Mouse (Mus musculus): ENCODE data around the gene Nav1. TPM values are rescaled to one million over a fixed set of nuclear protein-coding genes. Genes with fewer than 3 reads are reported as not detected.

The Nav1 gene
- polyA plus RNA-seq, 1 experiment from 2014 or later, result 18.0 TPM

DNA sequence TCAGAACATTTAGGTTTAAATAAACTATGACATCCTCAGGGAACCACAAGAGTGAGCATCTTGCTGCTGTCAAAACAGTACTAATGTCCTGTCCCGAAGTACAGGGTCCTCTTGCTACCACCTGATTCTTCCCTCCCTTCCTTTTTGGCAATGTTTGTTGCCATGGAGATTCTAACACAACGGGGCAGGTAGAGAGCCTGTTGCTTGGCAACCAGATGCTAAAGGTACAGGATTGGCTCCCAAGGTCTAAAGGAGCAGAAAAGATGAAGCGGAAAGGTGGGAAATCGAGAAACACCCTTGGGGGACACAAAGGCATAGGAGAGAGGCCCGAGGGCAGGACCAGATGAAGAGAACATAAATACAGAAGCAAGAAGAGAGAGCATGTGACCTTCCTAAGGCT lies 17.6 kb upstream of the Nav1 start:
- Histone ChIP-seq H3K4me3 (ENCODE audit: low read depth, low read length) (no peak overlapping the region), H3K27ac (replicated peaks; ENCODE audit: low read depth, low read length) (no peak overlapping the region), H3K9ac (ENCODE audit: low read depth, low read length) (no peak overlapping the region), H3K9me3 (ENCODE audit: control insufficient read depth, low read length) (no peaks in the 10 kb centered on the region), H3K36me3 (ENCODE audit: control insufficient read depth, insufficient read depth, low read length) (no peaks in the 10 kb centered on the region), H3K27me3 (replicated peaks; ENCODE audit: control insufficient read depth, insufficient read depth, low read length) (no peaks in the 10 kb centered on the region), H3K4me2 (ENCODE audit: low read depth, low read length) (no peak overlapping the region), H3K4me1 (ENCODE audit: control insufficient read depth, insufficient read depth, low read length) (0 out of 2 replicates have a peak, but pooled peaks cover 4% of the 10 kb centered on the region)
- no peak for DNase-seq (ENCODE audit: low spot score)
- ATAC-seq (ENCODE audit: low read depth), result no peak
- WGBS, result 62% methylated on average over 5 of the region's 5 CpGs

DNA sequence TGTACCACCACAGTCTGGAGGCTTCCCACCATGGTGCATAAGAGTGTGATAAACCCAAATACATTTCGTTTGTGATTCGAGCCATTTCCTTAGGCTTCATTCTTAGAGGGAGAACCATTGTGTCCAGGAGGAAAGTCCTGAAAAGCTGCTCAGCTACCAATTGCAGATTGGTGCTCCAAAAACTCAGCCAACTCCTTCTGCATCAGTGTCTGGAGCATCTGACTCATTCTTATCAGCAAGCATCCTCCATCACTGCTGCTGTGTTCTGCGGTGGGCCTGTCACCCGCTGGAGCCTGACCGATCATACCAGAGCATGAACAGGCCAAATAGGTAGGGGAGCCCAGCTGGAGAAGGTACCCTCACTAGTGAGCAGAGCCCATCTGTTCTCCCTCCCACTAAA lies 16.0 kb upstream of the Nav1 start:
- Histone ChIP-seq H3K36me3 (ENCODE audit: control insufficient read depth, insufficient read depth, low read length) (no peaks in the 10 kb centered on the region), H3K4me1 (ENCODE audit: control insufficient read depth, insufficient read depth, low read length) (0 out of 2 replicates have a peak, but pooled peaks cover 4% of the 10 kb centered on the region), H3K9me3 (ENCODE audit: control insufficient read depth, low read length) (no peaks in the 10 kb centered on the region), H3K4me2 (ENCODE audit: low read depth, low read length) (no peak overlapping the region), H3K4me3 (ENCODE audit: low read depth, low read length) (no peak overlapping the region), H3K27ac (replicated peaks; ENCODE audit: low read depth, low read length) (no peak overlapping the region), H3K27me3 (replicated peaks; ENCODE audit: control insufficient read depth, insufficient read depth, low read length) (no peaks in the 10 kb centered on the region), H3K9ac (ENCODE audit: low read depth, low read length) (no peak overlapping the region)
- ATAC-seq (ENCODE audit: low read depth) (no peak), DNase-seq (ENCODE audit: low spot score) (no peak)
- 91% methylated on average over 5 of the region's 5 CpGs for WGBS

DNA sequence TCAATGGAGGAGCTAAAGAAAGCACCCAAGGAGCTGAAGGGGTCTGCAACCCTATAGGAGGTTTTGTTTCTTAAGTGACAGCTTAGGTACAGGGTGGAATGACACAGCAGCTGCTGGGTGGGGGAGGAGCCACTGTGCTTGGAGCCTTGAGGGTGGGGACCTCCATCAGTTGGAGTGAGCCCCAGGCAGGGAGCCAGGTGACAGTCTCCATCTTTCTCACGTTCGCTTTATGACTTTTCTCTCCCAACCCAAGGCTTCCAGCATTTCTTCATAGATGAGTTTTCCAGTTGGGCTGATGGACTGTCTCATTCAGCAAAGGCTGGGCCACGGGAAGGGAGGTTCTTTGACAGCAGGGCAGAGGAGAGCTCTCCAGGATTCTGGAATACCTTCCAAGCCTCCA lies 14.2 kb upstream of the Nav1 start:
- H3K4me2 ChIP-seq (ENCODE audit: low read depth, low read length), result no peak overlapping the region
- no peak overlapping the region for H3K27ac ChIP-seq (replicated peaks; ENCODE audit: low read depth, low read length)
- no peaks in the 10 kb centered on the region for H3K27me3 ChIP-seq (replicated peaks; ENCODE audit: control insufficient read depth, insufficient read depth, low read length)
- WGBS, result 27% methylated on average over 3 of the region's 3 CpGs
- H3K4me3 ChIP-seq (ENCODE audit: low read depth, low read length), result no peak overlapping the region
- H3K36me3 ChIP-seq (ENCODE audit: control insufficient read depth, insufficient read depth, low read length), result no peaks in the 10 kb centered on the region
- H3K9ac ChIP-seq (ENCODE audit: low read depth, low read length), result no peak overlapping the region
- DNase-seq (ENCODE audit: low spot score) (no peak), ATAC-seq (ENCODE audit: low read depth) (no peak)
- H3K9me3 ChIP-seq (ENCODE audit: control insufficient read depth, low read length), result no peaks in the 10 kb centered on the region
- 0 out of 2 replicates have a peak, but pooled peaks cover 5% of the 10 kb centered on the region for H3K4me1 ChIP-seq (ENCODE audit: control insufficient read depth, insufficient read depth, low read length)

DNA sequence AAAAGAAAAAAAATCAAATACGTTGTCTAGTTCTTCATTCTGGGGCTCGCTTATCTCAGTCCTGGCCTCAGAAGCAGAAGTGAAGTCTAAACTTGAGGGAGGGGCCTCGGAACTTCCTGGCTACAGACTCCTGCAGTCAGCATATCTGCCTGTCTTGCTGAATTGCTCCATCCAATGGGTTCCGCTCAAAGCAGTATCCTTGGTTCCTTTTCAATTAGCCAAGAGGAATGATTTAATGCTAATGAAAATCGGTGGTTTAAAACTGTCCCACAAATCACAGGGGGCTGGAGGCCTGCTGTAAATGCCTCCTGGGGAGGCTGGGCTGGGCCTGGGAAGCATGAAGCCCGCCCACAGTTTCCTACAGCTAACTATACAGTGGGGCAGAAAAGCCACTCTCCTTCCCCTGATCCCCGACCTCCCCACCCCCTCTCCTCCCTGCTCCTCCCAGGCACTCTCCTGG lies 12.9 kb upstream of the Nav1 start:
- 10% methylated on average over 7 of the region's 7 CpGs for WGBS

DNA sequence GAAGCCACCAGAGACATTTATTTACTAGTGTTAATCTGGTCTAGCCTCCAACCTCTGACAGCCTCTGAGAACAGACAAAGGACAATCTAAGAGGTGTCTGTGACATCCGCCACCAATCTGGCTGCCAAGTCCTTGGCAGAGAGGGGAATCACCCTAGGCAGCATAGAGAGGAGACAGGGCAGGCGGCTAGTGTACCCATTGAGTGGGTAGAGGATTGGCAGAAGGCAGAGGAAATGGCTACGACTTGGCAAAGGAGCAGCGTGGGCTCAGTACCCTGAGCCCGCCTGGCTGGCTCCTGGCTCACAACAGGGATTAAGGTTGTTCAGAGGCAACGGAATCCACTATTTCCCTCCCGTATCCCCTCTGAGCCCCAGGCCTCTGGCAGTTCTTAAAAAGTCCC lies 12.0 kb upstream of the Nav1 start:
- ATAC-seq (ENCODE audit: low read depth) (no peak), DNase-seq (ENCODE audit: low spot score) (no peak)
- Histone ChIP-seq H3K27me3 (replicated peaks; ENCODE audit: control insufficient read depth, insufficient read depth, low read length) (no peaks in the 10 kb centered on the region), H3K4me1 (ENCODE audit: control insufficient read depth, insufficient read depth, low read length) (0 out of 2 replicates have a peak, but pooled peaks cover 10% of the 10 kb centered on the region), H3K4me3 (ENCODE audit: low read depth, low read length) (no peak overlapping the region), H3K36me3 (ENCODE audit: control insufficient read depth, insufficient read depth, low read length) (no peaks in the 10 kb centered on the region), H3K9me3 (ENCODE audit: control insufficient read depth, low read length) (no peaks in the 10 kb centered on the region), H3K9ac (ENCODE audit: low read depth, low read length) (no peak overlapping the region), H3K4me2 (ENCODE audit: low read depth, low read length) (no peak overlapping the region), H3K27ac (replicated peaks; ENCODE audit: low read depth, low read length) (no peak overlapping the region)
- 57% methylated on average over 7 of the region's 7 CpGs for WGBS

More for the DNA sequence above, 12.9 kb upstream of the Nav1 start:
- H3K4me3 ChIP-seq (ENCODE audit: low read depth, low read length), result no peak overlapping the region
- H3K4me1 ChIP-seq (ENCODE audit: control insufficient read depth, insufficient read depth, low read length), result 0 out of 2 replicates have a peak, but pooled peaks cover 10% of the 10 kb centered on the region
- ATAC-seq (ENCODE audit: low read depth) (no peak), DNase-seq (ENCODE audit: low spot score) (peak; percentile 23)
- H3K36me3 ChIP-seq (ENCODE audit: control insufficient read depth, insufficient read depth, low read length), result no peaks in the 10 kb centered on the region
- no peaks in the 10 kb centered on the region for H3K9me3 ChIP-seq (ENCODE audit: control insufficient read depth, low read length)
- no peak overlapping the region for H3K4me2 ChIP-seq (ENCODE audit: low read depth, low read length)
- no peak overlapping the region for H3K9ac ChIP-seq (ENCODE audit: low read depth, low read length)
- H3K27me3 ChIP-seq (replicated peaks; ENCODE audit: control insufficient read depth, insufficient read depth, low read length), result no peaks in the 10 kb centered on the region
- H3K27ac ChIP-seq (replicated peaks; ENCODE audit: low read depth, low read length), result no peak overlapping the region

DNA sequence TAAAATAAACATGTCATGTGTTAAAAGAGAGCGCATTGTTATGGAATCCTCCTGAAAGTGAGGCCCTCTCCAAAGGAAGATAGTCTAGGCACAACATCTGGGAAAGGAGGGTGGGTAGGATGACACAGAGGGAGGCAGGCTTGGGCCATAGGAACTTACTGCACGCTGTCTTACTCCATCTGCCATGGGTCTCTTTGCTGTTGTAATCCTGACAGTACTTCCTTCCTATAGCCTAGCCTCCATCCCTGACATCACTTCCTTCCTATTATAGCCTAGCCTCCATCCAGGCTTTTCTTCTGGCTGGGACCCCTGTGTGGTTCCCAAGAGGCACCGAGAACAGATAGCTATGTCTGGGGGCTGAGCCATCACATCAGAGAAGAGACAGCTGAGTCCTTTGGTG lies 10.2 kb upstream of the Nav1 start:
- Histone ChIP-seq H3K4me3 (ENCODE audit: low read depth, low read length) (no peak overlapping the region), H3K4me2 (ENCODE audit: low read depth, low read length) (no peak overlapping the region), H3K9ac (ENCODE audit: low read depth, low read length) (no peak overlapping the region), H3K4me1 (ENCODE audit: control insufficient read depth, insufficient read depth, low read length) (0 out of 2 replicates have a peak, but pooled peaks cover 10% of the 10 kb centered on the region), H3K9me3 (ENCODE audit: control insufficient read depth, low read length) (no peaks in the 10 kb centered on the region), H3K36me3 (ENCODE audit: control insufficient read depth, insufficient read depth, low read length) (no peaks in the 10 kb centered on the region), H3K27ac (replicated peaks; ENCODE audit: low read depth, low read length) (no peak overlapping the region), H3K27me3 (replicated peaks; ENCODE audit: control insufficient read depth, insufficient read depth, low read length) (no peaks in the 10 kb centered on the region)
- 76% methylated on average over 3 of the region's 3 CpGs for WGBS
- no peak for DNase-seq (ENCODE audit: low spot score)
- ATAC-seq (ENCODE audit: low read depth), result no peak

DNA sequence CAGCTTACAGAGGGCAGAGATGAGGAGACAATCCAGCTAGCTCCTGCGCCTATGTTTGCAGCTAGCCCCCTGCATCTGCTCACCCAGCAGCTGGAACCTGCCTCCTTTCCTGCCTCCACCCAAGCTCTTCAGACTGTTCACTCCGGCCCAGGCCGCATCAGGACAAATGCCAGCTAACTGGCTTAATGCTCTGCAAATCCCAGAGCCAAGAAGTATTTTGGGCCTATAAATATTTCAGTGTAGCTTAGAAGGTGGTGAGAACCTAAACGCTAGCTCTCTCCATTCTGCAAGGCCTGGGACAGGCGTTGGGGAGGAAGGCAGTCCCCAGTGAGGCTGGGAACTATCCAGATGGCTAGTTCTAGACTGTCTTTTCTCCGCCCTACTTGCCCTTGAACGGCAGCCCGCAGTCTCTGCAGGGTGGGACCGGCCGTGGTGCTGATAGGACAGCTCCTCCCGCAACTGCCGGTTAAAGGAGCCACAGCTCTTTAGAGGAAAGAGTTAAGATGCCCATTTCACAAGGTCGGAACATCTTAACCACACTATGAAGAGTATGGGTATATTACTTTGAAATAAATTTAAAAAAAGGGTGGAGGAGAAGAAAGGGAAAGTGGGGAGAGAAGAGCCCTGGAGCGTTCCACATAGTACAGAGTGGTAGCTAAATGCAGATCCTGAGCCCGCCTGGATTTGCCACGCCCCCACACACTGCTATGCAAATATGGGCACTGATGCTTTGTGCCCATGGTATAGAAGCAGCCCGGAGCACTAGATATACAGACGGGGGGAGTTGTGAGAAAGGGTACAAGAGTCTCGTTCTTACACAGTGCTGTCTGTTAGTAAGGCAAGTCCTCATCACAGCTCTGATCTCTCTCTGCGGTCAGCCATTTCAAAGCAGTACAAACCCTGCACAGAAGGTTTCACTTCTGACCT lies 8.9 kb upstream of the Nav1 start:
- WGBS, result 17% methylated on average over 20 of the region's 20 CpGs
- H3K4me2 ChIP-seq (ENCODE audit: low read depth, low read length), result peak overlapping the region; percentile 29; the same call in 1 of the 2 replicates

DNA sequence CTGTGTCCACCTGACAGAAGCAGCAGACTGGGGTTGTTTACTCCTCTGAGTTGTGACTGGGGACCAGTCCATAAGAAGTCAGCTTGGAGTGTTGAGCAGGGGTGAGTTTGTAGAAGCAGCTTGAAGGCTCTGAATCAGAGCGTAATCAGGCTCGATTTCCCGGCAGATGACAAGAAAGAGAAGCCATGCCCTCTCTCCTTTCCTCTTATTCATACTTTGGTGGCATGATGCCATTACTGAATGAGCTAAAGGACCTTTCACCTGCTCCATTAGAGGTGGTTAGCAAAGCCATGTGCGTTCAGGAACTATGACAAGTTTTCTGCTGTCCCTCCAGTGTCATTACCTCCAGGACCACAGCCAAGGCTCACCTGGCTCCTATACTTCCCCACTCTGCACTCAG lies 2.5 kb upstream of the Nav1 start:
- ATAC-seq (ENCODE audit: low read depth) (no peak), DNase-seq (ENCODE audit: low spot score) (no peak)
- WGBS, result 85% methylated on average over 4 of the region's 4 CpGs
- no peaks in the 10 kb centered on the region for H3K9me3 ChIP-seq (ENCODE audit: control insufficient read depth, low read length)
- H3K4me3 ChIP-seq (ENCODE audit: low read depth, low read length), result no peak overlapping the region
- H3K27ac ChIP-seq (replicated peaks; ENCODE audit: low read depth, low read length), result no peak overlapping the region
- H3K4me1 ChIP-seq (ENCODE audit: control insufficient read depth, insufficient read depth, low read length), result no peaks in the 10 kb centered on the region
- no peak overlapping the region for H3K4me2 ChIP-seq (ENCODE audit: low read depth, low read length)
- H3K27me3 ChIP-seq (replicated peaks; ENCODE audit: control insufficient read depth, insufficient read depth, low read length), result no peaks in the 10 kb centered on the region
- H3K36me3 ChIP-seq (ENCODE audit: control insufficient read depth, insufficient read depth, low read length), result no peaks in the 10 kb centered on the region
- no peak overlapping the region for H3K9ac ChIP-seq (ENCODE audit: low read depth, low read length)

More for the DNA sequence above, 8.9 kb upstream of the Nav1 start:
- 0 out of 2 replicates have a peak, but pooled peaks cover 10% of the 10 kb centered on the region for H3K4me1 ChIP-seq (ENCODE audit: control insufficient read depth, insufficient read depth, low read length)
- no peaks in the 10 kb centered on the region for H3K27me3 ChIP-seq (replicated peaks; ENCODE audit: control insufficient read depth, insufficient read depth, low read length)
- DNase-seq (ENCODE audit: low spot score) (peak; percentile 87), ATAC-seq (ENCODE audit: low read depth) (peak; percentile 70; the same call in 1 of the 2 replicates)
- H3K4me3 ChIP-seq (ENCODE audit: low read depth, low read length), result no peak overlapping the region
- no peaks in the 10 kb centered on the region for H3K9me3 ChIP-seq (ENCODE audit: control insufficient read depth, low read length)
- no peak overlapping the region for H3K27ac ChIP-seq (replicated peaks; ENCODE audit: low read depth, low read length)
- H3K9ac ChIP-seq (ENCODE audit: low read depth, low read length), result no peak overlapping the region
- no peaks in the 10 kb centered on the region for H3K36me3 ChIP-seq (ENCODE audit: control insufficient read depth, insufficient read depth, low read length)
